Mouse (Mus musculus) ovary, adult 2 months (tissue): ENCODE data around the gene Ctdnep1. TPM values are rescaled to one million over a fixed set of nuclear protein-coding genes. Genes with fewer than 3 reads are reported as not detected.

ENCODE experiments used
- polyA plus RNA-seq: library from polyadenylated mRNA; depleted of rRNA; stranded (reverse); fragments of >200 nt; gene quantifications from 2 replicates; pipeline ENCODE4 v1.2.3, GENCODE M21; 2012; rRNA removed

The Ctdnep1 gene
- polyA plus RNA-seq = 99.3 and 120 TPM in 2 replicates

GRCm38 (mm10) chr11:69981141-69981762 is at the start of gene Ctdnep1:
Ctdnep1 (plus strand) TSS chr11:69981156.

GRCm38 (mm10) chr11:69935137-69935879 is 45.6 kb upstream of the Ctdnep1 start, which contains the start of gene Ybx2:
Ybx2 (plus strand) TSS chr11:69935796.

GRCm38 (mm10) chr11:69948066-69948762 is 32.7 kb upstream of the Ctdnep1 start, which contains the start of gene Slc2a4:
Slc2a4 (minus strand) TSS chr11:69948188.

GRCm38 (mm10) chr11:69964650-69965270 is 16.2 kb upstream of the Ctdnep1 start, which contains the start of gene Cldn7:
Cldn7 (plus strand) TSS chr11:69964779.

GRCm38 (mm10) chr11:69982225-69982624 is 1.3 kb downstream of the Ctdnep1 start, which contains the start of gene Elp5:
Elp5 (minus strand) TSS chr11:69982517.

GRCm38 (mm10) chr11:69990850-69991691 is 10.1 kb downstream of the Ctdnep1 start, which contains the start of gene Gabarap:
Gabarap (plus strand) TSS chr11:69991143.

GRCm38 (mm10) chr11:69995391-69995960 is 14.5 kb downstream of the Ctdnep1 start, which contains the start of gene Phf23:
Phf23 (plus strand) TSS chr11:69995777.

GRCm38 (mm10) chr11:70000396-70000898 is 19.5 kb downstream of the Ctdnep1 start, which contains the start of gene Dvl2:
Dvl2 (plus strand) TSS chr11:70000595.

GRCm38 (mm10) chr11:70014880-70015558 is 34.1 kb downstream of the Ctdnep1 start, which contains the start of gene Acadvl:
Acadvl (minus strand) TSS chr11:70015411.

GRCm38 (mm10) chr11:70016669-70017068 is 35.7 kb downstream of the Ctdnep1 start, which contains the start of gene Dlg4:
Dlg4 (plus strand) TSS chr11:70016942.

Other genes starting within 250 kb of the Ctdnep1 start
- 17.8 and 29.7 TPM in 2 replicates for gene Polr2a, start 222.5 kb upstream of the Ctdnep1 start, polyA plus RNA-seq
- gene Slc35g3, start 219.2 kb upstream of the Ctdnep1 start, polyA plus RNA-seq = 1.3 and 1.5 TPM in 2 replicates
- gene Zbtb4, start 215.2 kb upstream of the Ctdnep1 start, polyA plus RNA-seq = 48.6 and 69.0 TPM in 2 replicates
- 9.5 and 12.9 TPM in 2 replicates for gene Chrnb1, start 185.2 kb upstream of the Ctdnep1 start, polyA plus RNA-seq
- 7.8 and 8.5 TPM in 2 replicates for gene Fgf11, start 179.3 kb upstream of the Ctdnep1 start, polyA plus RNA-seq
- gene Tmem102, start 175.5 kb upstream of the Ctdnep1 start, polyA plus RNA-seq = 7.3 and 9.6 TPM in 2 replicates
- not detected in 2 replicates for gene Gm39566, start 165.9 kb upstream of the Ctdnep1 start, polyA plus RNA-seq
- gene Spem2, start 162.7 kb upstream of the Ctdnep1 start, polyA plus RNA-seq = not detected in 2 replicates
- 0.26 and 0.50 TPM in 2 replicates for gene Spem1, start 159.0 kb upstream of the Ctdnep1 start, polyA plus RNA-seq
- gene Nlgn2, start 143.4 kb upstream of the Ctdnep1 start, polyA plus RNA-seq = 79.8 and 101 TPM in 2 replicates
- 120 and 177 TPM in 2 replicates for gene Tmem256, start 142.6 kb upstream of the Ctdnep1 start, polyA plus RNA-seq
- 145 and 168 TPM in 2 replicates for gene Plscr3, start 134.8 kb upstream of the Ctdnep1 start, polyA plus RNA-seq
- gene Tnk1, start 122.4 kb upstream of the Ctdnep1 start, polyA plus RNA-seq = 5.2 and 6.0 TPM in 2 replicates
- gene Tmem95, start 103.1 kb upstream of the Ctdnep1 start, polyA plus RNA-seq = not detected in 2 replicates
- 9.6 and 10.4 TPM in 2 replicates for gene Kctd11, start 99.8 kb upstream of the Ctdnep1 start, polyA plus RNA-seq
- 1.4 and 1.8 TPM in 2 replicates for gene Acap1, start 85.6 kb upstream of the Ctdnep1 start, polyA plus RNA-seq
- gene 2810408A11Rik, start 80.2 kb upstream of the Ctdnep1 start, polyA plus RNA-seq = 1.5 TPM in 2 replicates
- 67.0 and 76.7 TPM in 2 replicates for gene Neurl4, start 80.1 kb upstream of the Ctdnep1 start, polyA plus RNA-seq
- 83.1 and 141 TPM in 2 replicates for gene Gps2, start 67.3 kb upstream of the Ctdnep1 start, polyA plus RNA-seq
- gene Eif5a, start 59.2 kb upstream of the Ctdnep1 start, polyA plus RNA-seq = 359 and 447 TPM in 2 replicates
- gene Ybx2, start 45.4 kb upstream of the Ctdnep1 start, polyA plus RNA-seq = 21.2 and 30.0 TPM in 2 replicates
- 51.0 and 53.2 TPM in 2 replicates for gene Slc2a4, start 33.0 kb upstream of the Ctdnep1 start, polyA plus RNA-seq
- 32.6 and 38.7 TPM in 2 replicates for gene Cldn7, start 16.4 kb upstream of the Ctdnep1 start, polyA plus RNA-seq
- 60.0 and 74.1 TPM in 2 replicates for gene Elp5, start 1.4 kb downstream of the Ctdnep1 start, polyA plus RNA-seq
- 406 and 430 TPM in 2 replicates for gene Gabarap, start 10.0 kb downstream of the Ctdnep1 start, polyA plus RNA-seq
- gene Phf23, start 14.6 kb downstream of the Ctdnep1 start, polyA plus RNA-seq = 18.6 and 19.8 TPM in 2 replicates
- gene Dvl2, start 19.4 kb downstream of the Ctdnep1 start, polyA plus RNA-seq = 30.5 and 32.6 TPM in 2 replicates
- gene Acadvl, start 34.3 kb downstream of the Ctdnep1 start, polyA plus RNA-seq = 70.9 and 79.8 TPM in 2 replicates
- gene Dlg4, start 35.8 kb downstream of the Ctdnep1 start, polyA plus RNA-seq = 35.0 and 35.2 TPM in 2 replicates
- gene Asgr1, start 72.9 kb downstream of the Ctdnep1 start, polyA plus RNA-seq = 4.9 and 5.0 TPM in 2 replicates
- gene Asgr2, start 111.5 kb downstream of the Ctdnep1 start, polyA plus RNA-seq = 2.4 and 2.6 TPM in 2 replicates
- 6.0 and 6.3 TPM in 2 replicates for gene Mgl2, start 149.2 kb downstream of the Ctdnep1 start, polyA plus RNA-seq
- 6.2 and 8.4 TPM in 2 replicates for gene Clec10a, start 175.0 kb downstream of the Ctdnep1 start, polyA plus RNA-seq
- 33.1 and 52.2 TPM in 2 replicates for gene Slc16a11, start 231.6 kb downstream of the Ctdnep1 start, polyA plus RNA-seq
- gene Slc16a13, start 239.9 kb downstream of the Ctdnep1 start, polyA plus RNA-seq = 13.6 and 14.5 TPM in 2 replicates
- gene Bcl6b, start 248.6 kb downstream of the Ctdnep1 start, polyA plus RNA-seq = 7.9 and 11.3 TPM in 2 replicates